Mouse (Mus musculus) kidney, adult 11 months (tissue): ENCODE measurements at regions not wholly inside any gene's neighbourhood (a gene's known extent, or its start where the extent isn't known, plus 50 kb on each side); places are given as distances from the start of the nearest gene placed in this dataset.

Experiments
- DNase-seq: peaks from one replicate; pipeline ENCODE4 v3.0.0; 2022

- no peak for DNase-seq
Observed at GRCm38 (mm10) chr13:71231182-71231581, 389.6 kb upstream of the Adamts16 start.

GRCm38 (mm10) chr13:71214776-71215175, 373.2 kb upstream of the Adamts16 start:
- DNase-seq, result no peak

GRCm38 (mm10) chr13:71211363-71211762, 369.8 kb upstream of the Adamts16 start:
- DNase-seq, result no peak

GRCm38 (mm10) chr13:71210658-71211251, 369.1 kb upstream of the Adamts16 start:
- DNase-seq, result no peak

- DNase-seq, result no peak
Observed at GRCm38 (mm10) chr13:71205708-71206107, 364.1 kb upstream of the Adamts16 start.

GRCm38 (mm10) chr13:71200656-71201055, 359.0 kb upstream of the Adamts16 start:
- no peak for DNase-seq

GRCm38 (mm10) chr13:71195675-71196074, 354.1 kb upstream of the Adamts16 start:
- no peak for DNase-seq

GRCm38 (mm10) chr13:71184500-71184899, 342.9 kb upstream of the Adamts16 start:
- DNase-seq, result no peak

- no peak for DNase-seq
Observed at GRCm38 (mm10) chr13:71179083-71179482, 337.5 kb upstream of the Adamts16 start.

GRCm38 (mm10) chr13:71174335-71174734, 332.7 kb upstream of the Adamts16 start:
- no peak for DNase-seq

GRCm38 (mm10) chr13:71166226-71166625, 324.6 kb upstream of the Adamts16 start:
- no peak for DNase-seq

GRCm38 (mm10) chr13:71165096-71165920, 323.7 kb upstream of the Adamts16 start:
- no peak for DNase-seq

GRCm38 (mm10) chr13:71164012-71164411, 322.4 kb upstream of the Adamts16 start:
- no peak for DNase-seq

GRCm38 (mm10) chr13:71162952-71163351, 321.3 kb upstream of the Adamts16 start:
- no peak for DNase-seq

GRCm38 (mm10) chr13:71158300-71158860, 316.8 kb upstream of the Adamts16 start:
- no peak for DNase-seq

- DNase-seq, result no peak
Observed at GRCm38 (mm10) chr13:71157656-71158299, 316.2 kb upstream of the Adamts16 start.

GRCm38 (mm10) chr13:71150092-71150491, 308.5 kb upstream of the Adamts16 start:
- no peak for DNase-seq

GRCm38 (mm10) chr13:71149303-71149696, 307.7 kb upstream of the Adamts16 start:
- no peak for DNase-seq

GRCm38 (mm10) chr13:71148491-71149302, 307.1 kb upstream of the Adamts16 start:
- no peak for DNase-seq

- DNase-seq, result no peak
Observed at GRCm38 (mm10) chr13:71146859-71147443, 305.3 kb upstream of the Adamts16 start.

- no peak for DNase-seq
Observed at GRCm38 (mm10) chr13:71138745-71139312, 297.2 kb upstream of the Adamts16 start.
